Mouse (Mus musculus) MEL-GATA-1-ER (cell line): ENCODE measurements around the gene Midn.

Experiments used
- DNase-seq: peaks from one replicate; pipeline ENCODE4 v3.0.0-alpha.2; 2012; ENCODE audit warnings: low read depth; ENCODE audit errors: extremely low read depth

Gene Midn

GRCm38 (mm10) chr10:80147719-80148601 lies at the start of gene Midn:
Gene Midn, plus strand, starts transcription at chr10:80148272.
- no peak for DNase-seq

GRCm38 (mm10) chr10:80098630-80099029 lies 49.4 kb upstream of the Midn start:
- no peak for DNase-seq

- DNase-seq: no peak
These were observed 47.1 kb upstream of the Midn start for GRCm38 (mm10) chr10:80100982-80101381.

GRCm38 (mm10) chr10:80102216-80102915 lies 45.7 kb upstream of the Midn start:
- DNase-seq: peak; percentile 47

GRCm38 (mm10) chr10:80103032-80103431 lies 45.0 kb upstream of the Midn start:
- no peak for DNase-seq

GRCm38 (mm10) chr10:80104181-80104580 lies 43.9 kb upstream of the Midn start:
- DNase-seq: no peak

GRCm38 (mm10) chr10:80105460-80105859 lies 42.6 kb upstream of the Midn start, which contains the start of gene Sbno2:
Gene Sbno2, minus strand, starts transcription at chr10:80105571.
- DNase-seq: no peak

- DNase-seq: no peak
These were observed 42.1 kb upstream of the Midn start for GRCm38 (mm10) chr10:80105926-80106325.

GRCm38 (mm10) chr10:80107678-80108077 lies 40.4 kb upstream of the Midn start:
- DNase-seq: no peak

- DNase-seq: peak; percentile 76
These were observed 33.5 kb upstream of the Midn start for GRCm38 (mm10) chr10:80114341-80115284.

GRCm38 (mm10) chr10:80115290-80115943 lies 32.7 kb upstream of the Midn start, which contains the start of gene Stk11:
Gene Stk11, plus strand, starts transcription at chr10:80115803.
- peak; percentile 100 for DNase-seq

GRCm38 (mm10) chr10:80115944-80116335 lies 32.1 kb upstream of the Midn start:
- DNase-seq: no peak

GRCm38 (mm10) chr10:80116563-80116926 lies 31.5 kb upstream of the Midn start:
- no peak for DNase-seq

- peak; percentile 57 for DNase-seq
These were observed 31.0 kb upstream of the Midn start for GRCm38 (mm10) chr10:80116927-80117691.

GRCm38 (mm10) chr10:80117736-80118135 lies 30.3 kb upstream of the Midn start:
- DNase-seq: no peak

GRCm38 (mm10) chr10:80118552-80118951 lies 29.5 kb upstream of the Midn start:
- DNase-seq: no peak

GRCm38 (mm10) chr10:80120146-80120545 lies 27.9 kb upstream of the Midn start:
- no peak for DNase-seq

GRCm38 (mm10) chr10:80121639-80122038 lies 26.4 kb upstream of the Midn start:
- no peak for DNase-seq

GRCm38 (mm10) chr10:80123932-80124562 lies 24.0 kb upstream of the Midn start:
- DNase-seq: no peak

- DNase-seq: no peak
These were observed 20.2 kb upstream of the Midn start for GRCm38 (mm10) chr10:80127920-80128319.
